Mouse (Mus musculus): ENCODE data around the gene Rnf216.
A peak's percentile ranks its signal among the peaks of the same experiment; 100 is the strongest.

Gene Rnf216

GRCm38 (mm10) chr5:142958464-142958863, 154.3 kb downstream of the Rnf216 start:
- no peak for DNase-seq

- no peak for DNase-seq
Measured at GRCm38 (mm10) chr5:142956956-142957703, 155.7 kb downstream of the Rnf216 start.

- no peak for DNase-seq
Measured at GRCm38 (mm10) chr5:142953641-142954040, 159.2 kb downstream of the Rnf216 start.

- peak; percentile 96 for DNase-seq
Measured at GRCm38 (mm10) chr5:142950405-142950804, 162.4 kb downstream of the Rnf216 start.

DNA sequence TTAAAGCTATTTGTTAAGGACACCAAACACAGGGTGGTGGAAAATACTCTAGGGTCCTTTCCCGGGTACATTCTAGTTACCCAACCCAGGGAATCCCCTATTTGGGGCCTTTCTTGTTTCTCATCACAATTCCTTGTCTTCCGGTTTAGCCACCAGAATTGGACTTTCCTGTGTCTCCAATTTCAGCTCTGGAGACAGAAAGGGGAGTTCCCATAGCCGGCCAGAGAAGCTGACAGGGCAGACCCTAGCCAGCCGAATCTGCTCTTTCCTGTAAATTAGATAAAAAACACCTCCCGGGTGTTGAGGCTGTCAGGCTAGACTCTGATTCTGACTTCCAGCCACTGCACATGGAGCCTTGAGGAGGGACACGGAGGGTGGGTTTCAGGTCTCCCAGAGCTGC, 163.2 kb downstream of the Rnf216 start:
- no peak for DNase-seq

DNA sequence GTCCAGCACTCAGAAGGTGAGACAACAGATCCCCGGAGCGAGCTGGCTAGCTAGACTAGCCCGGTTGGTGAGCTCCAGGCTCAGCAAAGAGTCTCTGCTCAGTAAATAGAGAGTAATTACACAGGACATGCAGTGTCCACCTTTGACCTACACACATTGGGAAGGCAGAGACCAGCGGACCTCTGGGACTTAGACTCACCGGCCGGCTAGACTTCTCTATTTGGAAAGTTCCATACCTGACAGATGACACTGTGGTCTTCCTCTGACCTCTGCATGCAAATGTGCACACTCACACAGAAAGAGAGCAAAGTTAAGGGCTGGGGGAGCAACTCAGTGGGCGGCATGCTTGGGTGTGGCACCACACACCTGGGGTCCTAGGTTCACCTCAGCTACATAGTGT, 165.3 kb downstream of the Rnf216 start:
- DNase-seq = no peak

GRCm38 (mm10) chr5:142944979-142945682, 167.7 kb downstream of the Rnf216 start:
- peak; percentile 99 for DNase-seq
